Mouse (Mus musculus) heart, postnatal 0 days (tissue): ENCODE data around the gene Atp8b4. TPM values are rescaled to one million over a fixed set of nuclear protein-coding genes. Genes with fewer than 3 reads are reported as not detected.

ENCODE experiments used
- ATAC-seq: fragments of 200-750 bp; cut with Nextera tagmentation; 2 replicates; pipeline ENCODE4 v1.8.0; 2017; ENCODE audit warnings: low read depth, moderate number of reproducible peaks, moderate library complexity; ENCODE audit not compliant: insufficient read depth
- DNase-seq: peaks from one replicate; pipeline ENCODE4 v3.0.0-alpha.2; 2016; ENCODE audit warnings: low spot score
- H3K27ac ChIP-seq: fragments of 300-500 bp; sonication (generic); 2 replicates; pipeline ENCODE4 v1.5.1; 2014; ENCODE audit warnings: low read depth, mild to moderate bottlenecking
- H3K27me3 ChIP-seq: fragments of 300-500 bp; sonication (generic); 2 replicates; pipeline ENCODE4 v1.6.1; 2014; ENCODE audit warnings: low read length, mixed read lengths; ENCODE audit not compliant: control insufficient read depth, insufficient read depth
- H3K36me3 ChIP-seq: fragments of 300-500 bp; sonication (generic); replicated peaks from 2 replicates; pipeline ENCODE4 v1.6.1; 2014; ENCODE audit warnings: low read length, mixed read lengths; ENCODE audit not compliant: control insufficient read depth, insufficient read depth
- H3K4me1 ChIP-seq: fragments of 300-500 bp; sonication (generic); 2 replicates; pipeline ENCODE4 v1.6.1; 2014; ENCODE audit warnings: antibody characterized with exemption; ENCODE audit not compliant: control insufficient read depth, insufficient read depth
- H3K4me2 ChIP-seq: fragments of 300-500 bp; sonication (generic); 2 replicates; pipeline ENCODE4 v1.6.1; 2014; ENCODE audit warnings: low read depth, mild to moderate bottlenecking, low read length, moderate library complexity
- H3K4me3 ChIP-seq: fragments of 300-500 bp; sonication (generic); 2 replicates; pipeline ENCODE4 v1.5.1; 2014; ENCODE audit warnings: low read depth, low read length
- H3K9ac ChIP-seq: fragments of 300-500 bp; sonication (generic); replicated peaks from 2 replicates; pipeline ENCODE4 v1.6.1; 2014; ENCODE audit warnings: low read depth, low read length, mixed read lengths
- H3K9me3 ChIP-seq: fragments of 300-500 bp; sonication (generic); replicated peaks from 2 replicates; pipeline ENCODE4 v1.6.1; 2016; ENCODE audit warnings: low read length; ENCODE audit not compliant: control insufficient read depth
- CTCF ChIP-seq: IDR thresholded peaks from 2 replicates; pipeline ENCODE4 v1.5.1; 2016; ENCODE audit warnings: antibody characterized with exemption, control low read depth, low read depth
- EP300 ChIP-seq: IDR thresholded peaks from 2 replicates; pipeline ENCODE4 v1.6.1; 2016; ENCODE audit warnings: antibody characterized with exemption, low read depth
- WGBS: fragments of 180-500 bp; shearing (Covaris S2); extraction: QIAGEN DNeasy Blood & Tissue Kit; methylation state at CpG from one replicate; pipeline ENCODE4 v1.1.7; 2014; 5-methylcytosine and 5-hydroxymethylcytosine counted together
- polyA plus RNA-seq: library from polyadenylated mRNA; unstranded; fragments of >200 nt; fragmentation: Nextera tagmentation; extraction: Ambion mirVana; gene quantifications from 2 replicates; pipeline ENCODE4 v1.2.1, GENCODE M21; 2015
- total RNA-seq: library from RNA; depleted of rRNA; stranded (reverse); fragments of >200 nt; gene quantifications from 2 replicates; pipeline ENCODE4 v1.2.3, GENCODE M21; 2014; ENCODE audit warnings: low replicate concordance

The Atp8b4 gene
- total and polyA plus RNA-seq, 2 experiments from 2014 or later, result 0.27 TPM; not detected in 1

- Histone ChIP-seq H3K4me2 (peak overlapping the region; percentile 32), H3K36me3 (no peaks in the 10 kb centered on the region), H3K9me3 (no peaks in the 10 kb centered on the region), H3K4me3 (no peak overlapping the region), H3K4me1 (peaks cover 9% of the 10 kb centered on the region), H3K27me3 (no peaks in the 10 kb centered on the region), H3K9ac (0 out of 2 replicates have a peak overlapping the region, but pooled peaks have one; percentile 21), H3K27ac (peak overlapping the region; percentile 99)
- no peak for TF ChIP-seq CTCF
- TF ChIP-seq EP300, result peak; percentile 87
- ATAC-seq (peak; percentile 98), DNase-seq (peak; percentile 90)
- WGBS, result 17% methylated on average over 14 of the region's 14 CpGs
Measured at GRCm38 (mm10) chr2:126450210-126450936, 50.1 kb downstream of the Atp8b4 start.

- Histone ChIP-seq H3K4me1 (peaks cover 4% of the 10 kb centered on the region), H3K9ac (no peak overlapping the region), H3K36me3 (no peaks in the 10 kb centered on the region), H3K27me3 (no peaks in the 10 kb centered on the region), H3K4me3 (no peak overlapping the region), H3K4me2 (no peak overlapping the region), H3K27ac (no peak overlapping the region), H3K9me3 (no peaks in the 10 kb centered on the region)
- 47% methylated on average over 6 of the region's 6 CpGs for WGBS
- DNase-seq, result no peak
- no peak for ATAC-seq
- no peak for TF ChIP-seq EP300
- no peak for TF ChIP-seq CTCF
Measured at GRCm38 (mm10) chr2:126445039-126445438, 55.4 kb downstream of the Atp8b4 start.

GRCm38 (mm10) chr2:126441586-126441985 is 58.9 kb downstream of the Atp8b4 start:
- no peaks in the 10 kb centered on the region for H3K9me3 ChIP-seq
- H3K4me2 ChIP-seq, result no peak overlapping the region
- DNase-seq (no peak), ATAC-seq (no peak)
- H3K27me3 ChIP-seq, result no peaks in the 10 kb centered on the region
- no peak overlapping the region for H3K9ac ChIP-seq
- H3K27ac ChIP-seq, result no peak overlapping the region
- no peaks in the 10 kb centered on the region for H3K4me1 ChIP-seq
- no peaks in the 10 kb centered on the region for H3K36me3 ChIP-seq
- no peak overlapping the region for H3K4me3 ChIP-seq
- TF ChIP-seq EP300, result no peak
- no peak for TF ChIP-seq CTCF
- WGBS, result 56% methylated on average over 4 of the region's 4 CpGs

- no peak for DNase-seq
- no peak overlapping the region for H3K4me3 ChIP-seq
- H3K4me2 ChIP-seq, result no peak overlapping the region
- no peak overlapping the region for H3K9ac ChIP-seq
- no peak for ATAC-seq
- H3K4me1 ChIP-seq, result 0 out of 2 replicates have a peak, but pooled peaks cover 2% of the 10 kb centered on the region
- no peaks in the 10 kb centered on the region for H3K27me3 ChIP-seq
- no peak overlapping the region for H3K27ac ChIP-seq
- 61% methylated on average over 1 of the region's 1 CpGs for WGBS
- TF ChIP-seq EP300, result no peak
- TF ChIP-seq CTCF, result no peak
- no peaks in the 10 kb centered on the region for H3K36me3 ChIP-seq
- no peaks in the 10 kb centered on the region for H3K9me3 ChIP-seq
Measured at GRCm38 (mm10) chr2:126434712-126435111, 65.8 kb downstream of the Atp8b4 start.

GRCm38 (mm10) chr2:126434305-126434704 is 66.2 kb downstream of the Atp8b4 start:
- no peak overlapping the region for H3K4me3 ChIP-seq
- H3K4me2 ChIP-seq, result no peak overlapping the region
- H3K27ac ChIP-seq, result no peak overlapping the region
- no peak for ATAC-seq
- H3K9me3 ChIP-seq, result no peaks in the 10 kb centered on the region
- 87% methylated on average over 9 of the region's 9 CpGs for WGBS
- H3K36me3 ChIP-seq, result no peaks in the 10 kb centered on the region
- H3K27me3 ChIP-seq, result no peaks in the 10 kb centered on the region
- 0 out of 2 replicates have a peak, but pooled peaks cover 2% of the 10 kb centered on the region for H3K4me1 ChIP-seq
- TF ChIP-seq CTCF, result no peak
- no peak for TF ChIP-seq EP300
- H3K9ac ChIP-seq, result no peak overlapping the region
- no peak for DNase-seq
